Mouse (Mus musculus) kidney, adult 2 months (tissue): Measurements from ENCODE around the gene Tsr1. TPM values are rescaled to one million over a fixed set of nuclear protein-coding genes. Genes with fewer than 3 reads are reported as not detected.

ENCODE experiments used
- DNase-seq: peaks from one replicate; pipeline ENCODE4 v3.0.0; 2021
- H3K27ac ChIP-seq: fragments of 200-500 bp; 2 replicates; pipeline ENCODE4 v1.5.1; 2012; ENCODE audit warnings: low read depth, low read length, control low read depth, inconsistent platforms; ENCODE audit not compliant: insufficient read depth
- H3K27me3 ChIP-seq: fragments of 200-500 bp; replicated peaks from 2 replicates; pipeline ENCODE4 v1.6.1; 2012; ENCODE audit warnings: mild to moderate bottlenecking, moderate library complexity, low read length, inconsistent platforms; ENCODE audit not compliant: control insufficient read depth, insufficient read depth
- H3K36me3 ChIP-seq: fragments of 200-500 bp; 2 replicates; pipeline ENCODE4 v1.6.1; 2012; ENCODE audit warnings: mild to moderate bottlenecking, moderate library complexity, low read length, inconsistent platforms; ENCODE audit not compliant: control insufficient read depth, insufficient read depth
- H3K4me1 ChIP-seq: fragments of 200-500 bp; 2 replicates; pipeline ENCODE4 v1.6.1; 2011; ENCODE audit warnings: low read length; ENCODE audit not compliant: control insufficient read depth, insufficient read depth
- H3K4me3 ChIP-seq: fragments of 200-500 bp; 2 replicates; pipeline ENCODE4 v1.5.1; 2011; ENCODE audit warnings: mild to moderate bottlenecking, low read depth, low read length, control low read depth; ENCODE audit not compliant: insufficient read depth
- CTCF ChIP-seq: fragments of 200-500 bp; conservative IDR thresholded peaks from 2 replicates; pipeline ENCODE4 v1.5.1; 2011; ENCODE audit warnings: low read depth, mild to moderate bottlenecking, control low read depth, low read length, moderate library complexity, mixed read lengths; ENCODE audit not compliant: insufficient read depth, insufficient read length
- POLR2A ChIP-seq: fragments of 200-500 bp; IDR thresholded peaks from one replicate; pipeline ENCODE4 v1.6.1; 2011; ENCODE audit warnings: low read depth, low read length, control low read depth
- WGBS: fragments of 180-500 bp; shearing (Covaris S2); methylation state at CpG from one replicate; pipeline ENCODE4 v1.1.7; 2018; 5-methylcytosine and 5-hydroxymethylcytosine counted together
- polyA plus RNA-seq: library from polyadenylated mRNA; depleted of rRNA; stranded (reverse); fragments of >200 nt; gene quantifications from 2 replicates; pipeline ENCODE4 v1.2.3, GENCODE M21; 2012

The Tsr1 gene
- polyA plus RNA-seq, 1 experiment: 6.3 TPM

DNA sequence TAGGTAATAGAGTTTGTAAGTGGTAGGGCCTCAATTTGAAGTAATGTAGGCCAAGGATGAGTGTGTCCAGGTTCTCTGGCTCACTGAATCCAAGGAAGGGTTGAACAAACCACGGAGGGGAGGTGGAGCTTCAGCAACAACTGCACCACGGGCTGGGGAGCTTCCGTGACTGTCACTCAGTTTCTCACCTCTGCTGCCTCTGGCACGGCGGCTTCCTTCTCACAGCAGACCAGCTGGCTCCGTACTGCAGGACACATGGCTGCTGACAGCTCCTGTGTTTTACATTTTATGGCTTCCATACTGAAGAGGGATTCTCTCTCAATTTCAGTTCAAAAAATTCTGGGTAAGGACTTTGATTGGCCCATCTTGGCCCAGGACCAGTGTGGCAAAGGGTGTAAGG, 21.4 kb downstream of the Tsr1 start:
- H3K4me3 ChIP-seq: no peak overlapping the region
- TF ChIP-seq CTCF (no peak), POLR2A (no peak)
- H3K36me3 ChIP-seq: peaks cover 3% of the 10 kb centered on the region
- no peak for DNase-seq
- H3K27ac ChIP-seq: no peak overlapping the region
- WGBS: 65% methylated on average over 6 of the region's 6 CpGs
- H3K27me3 ChIP-seq: no peaks in the 10 kb centered on the region
- H3K4me1 ChIP-seq: peaks cover 3% of the 10 kb centered on the region; the same call in 1 of the 2 replicates

DNA sequence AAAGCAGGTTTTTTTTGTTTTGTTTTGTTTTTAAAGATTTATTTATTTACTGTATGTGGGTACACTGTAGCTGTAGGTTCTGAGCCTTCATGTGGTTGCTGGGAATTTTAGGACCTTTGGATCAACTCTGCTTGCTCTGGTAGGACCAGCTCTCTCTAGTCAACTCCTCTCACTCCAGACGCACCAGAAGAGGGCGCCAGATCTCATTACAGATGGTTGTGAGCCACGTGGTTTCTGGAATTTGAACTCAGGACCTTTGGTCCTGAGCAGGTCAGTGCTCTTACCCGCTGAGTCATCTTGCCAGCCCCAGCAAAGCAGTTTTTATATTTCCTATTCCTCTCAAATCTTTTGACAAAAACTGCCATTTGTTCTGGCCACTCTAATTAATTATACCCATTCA, 26.3 kb downstream of the Tsr1 start:
- WGBS: 23% methylated on average over 4 of the region's 4 CpGs
- H3K27ac ChIP-seq: peak overlapping the region; percentile 84
- DNase-seq: peak; percentile 89

DNA sequence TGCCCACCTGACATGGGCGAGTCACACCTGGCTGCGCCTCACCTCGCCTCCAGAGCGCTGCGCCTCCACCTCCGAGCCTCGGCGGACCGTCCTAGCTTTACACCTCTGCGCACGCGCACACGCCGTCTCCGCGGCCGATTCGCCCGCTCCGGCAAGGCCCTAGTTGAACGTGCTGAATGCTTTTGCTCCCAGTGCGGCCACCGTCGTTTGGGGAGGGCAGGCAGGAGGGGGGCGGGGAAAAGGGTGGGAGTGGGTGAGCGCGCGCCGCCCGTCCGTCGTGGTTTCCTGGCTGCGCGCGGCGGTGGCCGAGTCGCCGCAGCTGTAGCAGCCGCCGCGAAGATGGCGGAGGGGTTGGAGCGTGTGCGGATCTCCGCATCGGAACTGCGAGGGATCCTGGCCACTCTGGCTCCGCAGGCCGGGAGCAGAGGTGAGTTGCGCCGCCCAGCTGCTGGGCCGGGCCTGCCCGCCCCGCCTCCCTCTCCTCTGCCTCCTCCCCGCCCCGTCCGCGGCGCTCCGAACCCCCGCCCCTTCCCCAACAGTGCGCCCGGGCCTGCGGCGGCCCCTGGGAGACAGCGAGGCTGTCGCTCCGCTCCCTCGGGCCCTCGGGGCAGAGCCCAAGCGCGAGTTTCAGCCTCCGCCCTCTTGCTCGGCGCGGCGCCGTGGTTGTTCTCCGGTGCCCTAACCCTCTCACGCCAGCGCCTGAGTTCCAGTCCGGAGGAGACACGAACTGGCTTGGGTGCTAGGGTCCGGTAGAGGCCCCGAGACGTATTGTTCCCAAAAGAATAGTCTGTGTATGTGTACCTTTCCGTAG, 27.9 kb downstream of the Tsr1 start, which contains the start of the genes Smg6 and Srr:
Smg6 (plus strand) TSS at position 247 of the 811 bp plus-strand sequence.
Srr (minus strand) TSS at position 372 of the 811 bp plus-strand sequence.
- Histone ChIP-seq H3K27ac (peak within 1 kb of the TSS; percentile 92), H3K4me1 (peaks cover 5% of the 10 kb centered on the region; the same call in 1 of the 2 replicates), H3K27me3 (no peaks in the 10 kb centered on the region), H3K36me3 (no peaks in the 10 kb centered on the region), H3K4me3 (peak within 1 kb of the TSS; percentile 68)
- peak; percentile 97 for DNase-seq
- TF ChIP-seq CTCF (no peak), POLR2A (peak; percentile 53)
- WGBS: under 1% methylated on average over 83 of the region's 88 CpGs

More for the DNA sequence above, 26.3 kb downstream of the Tsr1 start:
- no peaks in the 10 kb centered on the region for H3K27me3 ChIP-seq
- no peak overlapping the region for H3K4me3 ChIP-seq
- peaks cover 5% of the 10 kb centered on the region; the same call in 1 of the 2 replicates for H3K4me1 ChIP-seq
- TF ChIP-seq POLR2A: no peak
- peak; percentile 71 for TF ChIP-seq CTCF
- no peaks in the 10 kb centered on the region for H3K36me3 ChIP-seq

DNA sequence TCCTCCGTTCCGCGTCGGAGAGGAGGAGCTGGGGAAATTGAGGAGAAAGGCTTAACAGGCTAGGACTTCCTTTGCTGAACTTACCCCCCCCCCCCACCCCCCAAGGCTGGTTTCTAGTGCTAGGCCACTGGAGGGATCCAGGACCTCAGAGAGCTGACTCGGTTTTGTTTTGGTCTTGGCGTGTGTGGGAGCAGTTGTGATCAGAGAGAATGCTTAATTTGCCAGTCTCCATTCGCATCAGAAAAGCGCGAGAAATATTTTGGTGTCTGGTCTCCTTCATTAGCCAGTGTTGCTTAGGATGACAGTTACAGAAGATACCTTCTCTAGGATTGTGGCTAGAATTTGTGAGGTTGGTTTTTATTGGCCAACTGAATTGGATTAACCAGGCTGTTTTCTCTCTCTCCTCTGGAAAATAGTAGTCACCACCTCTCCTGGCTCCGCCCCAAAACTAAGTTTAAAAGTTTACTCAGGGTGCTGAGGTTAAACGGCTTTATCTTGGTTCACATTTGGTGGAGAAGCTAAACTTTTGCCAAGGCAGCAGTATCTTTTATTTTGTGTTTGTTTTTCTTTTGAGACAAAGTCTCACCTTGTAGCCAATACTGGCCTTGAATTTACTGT, 28.6 kb downstream of the Tsr1 start:
- WGBS: 2% methylated on average over 11 of the region's 11 CpGs
- TF ChIP-seq POLR2A (no peak), CTCF (no peak)
- H3K4me3 ChIP-seq: peak overlapping the region; percentile 68
- DNase-seq: peak; percentile 94
- peak overlapping the region; percentile 92 for H3K27ac ChIP-seq
- no peaks in the 10 kb centered on the region for H3K36me3 ChIP-seq
- peaks cover 5% of the 10 kb centered on the region; the same call in 1 of the 2 replicates for H3K4me1 ChIP-seq
- no peaks in the 10 kb centered on the region for H3K27me3 ChIP-seq

DNA sequence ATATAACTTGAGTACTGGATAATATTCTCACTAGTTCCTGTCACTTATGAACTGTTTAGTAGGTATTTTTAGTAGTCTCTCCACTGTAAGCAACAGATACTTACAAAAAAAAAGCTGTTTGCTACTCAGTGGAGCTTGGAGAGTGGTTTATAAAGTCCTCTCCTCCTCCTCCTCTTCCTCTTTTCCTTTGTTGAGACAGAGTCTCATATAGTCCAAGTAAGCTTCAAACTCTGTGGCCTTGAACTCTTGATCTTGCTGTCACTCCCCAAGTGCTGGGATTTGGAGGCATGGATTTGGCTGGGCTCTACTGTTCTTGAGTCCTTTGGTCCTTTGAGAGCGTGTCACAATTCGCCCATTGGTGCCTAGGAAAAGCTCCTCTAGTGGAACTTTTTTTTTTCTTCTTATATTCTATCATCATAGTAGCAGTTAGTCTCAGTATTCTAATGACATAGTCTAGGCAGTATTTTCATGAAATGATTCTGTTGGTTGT, 29.4 kb downstream of the Tsr1 start:
- Histone ChIP-seq H3K4me3 (no peak overlapping the region), H3K36me3 (no peaks in the 10 kb centered on the region), H3K4me1 (peaks cover 5% of the 10 kb centered on the region; the same call in 1 of the 2 replicates), H3K27ac (peak overlapping the region; percentile 51), H3K27me3 (no peaks in the 10 kb centered on the region)
- 80% methylated on average over 2 of the region's 2 CpGs for WGBS
- TF ChIP-seq CTCF (no peak), POLR2A (no peak)
- peak; percentile 16 for DNase-seq

DNA sequence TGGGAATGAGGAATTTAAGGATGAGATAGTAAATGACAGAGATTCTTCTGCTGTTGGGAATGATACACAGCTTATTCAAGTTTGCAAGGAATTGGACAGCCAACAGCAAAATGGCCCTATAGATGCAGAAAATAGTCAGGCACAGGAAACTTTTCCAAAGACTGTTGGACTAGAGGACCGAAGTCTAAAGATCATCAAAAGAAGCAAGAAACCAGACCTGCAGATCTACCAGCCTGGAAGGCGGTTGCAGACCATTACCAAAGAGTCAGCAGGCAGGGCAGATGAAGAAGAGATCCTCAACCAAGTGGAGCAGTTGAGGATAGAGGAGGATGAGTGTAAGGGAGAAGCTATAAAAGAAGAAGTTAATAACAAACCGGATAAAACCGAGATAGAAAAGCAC, 31.2 kb downstream of the Tsr1 start:
- WGBS: 51% methylated on average over 4 of the region's 4 CpGs
- Histone ChIP-seq H3K27me3 (no peaks in the 10 kb centered on the region), H3K4me3 (no peak overlapping the region), H3K36me3 (peaks cover 3% of the 10 kb centered on the region; the same call in 1 of the 2 replicates), H3K4me1 (peaks cover 2% of the 10 kb centered on the region; the same call in 1 of the 2 replicates), H3K27ac (peak overlapping the region; percentile 27; the same call in 1 of the 2 replicates)
- DNase-seq: peak; percentile 75
- TF ChIP-seq CTCF (no peak), POLR2A (no peak)

DNA sequence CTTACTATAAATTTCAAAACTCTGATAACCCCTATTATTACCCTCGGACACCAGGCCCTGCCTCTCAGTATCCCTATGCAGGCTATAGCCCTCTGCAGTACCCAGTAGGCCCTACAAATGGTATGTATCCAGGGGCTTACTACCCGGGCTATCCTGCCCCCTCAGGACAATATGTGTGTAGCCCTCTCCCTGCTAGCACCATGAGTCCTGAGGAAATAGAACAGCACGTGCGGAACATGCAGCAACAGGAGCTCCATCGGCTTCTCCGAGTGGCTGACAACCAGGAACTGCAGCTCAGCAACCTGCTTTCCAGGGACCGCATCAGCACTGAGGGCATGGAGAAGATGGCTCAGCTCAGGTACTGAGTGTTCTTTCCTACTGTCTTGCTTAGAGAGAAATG, 32.5 kb downstream of the Tsr1 start:
- Histone ChIP-seq H3K4me1 (peaks cover 2% of the 10 kb centered on the region; the same call in 1 of the 2 replicates), H3K4me3 (no peak overlapping the region), H3K27me3 (no peaks in the 10 kb centered on the region), H3K36me3 (peaks cover 9% of the 10 kb centered on the region), H3K27ac (no peak overlapping the region)
- DNase-seq: no peak
- TF ChIP-seq CTCF (no peak), POLR2A (no peak)
- WGBS: 89% methylated on average over 7 of the region's 7 CpGs
